Mouse (Mus musculus): ENCODE data around the gene Mdm1. TPM values are rescaled to one million over a fixed set of nuclear protein-coding genes. Genes with fewer than 3 reads are reported as not detected.

Gene Mdm1
- 26.7 and 27.1 TPM in 2 replicates for polyA plus RNA-seq (2015; fragmentation: Nextera tagmentation; extraction: Ambion mirVana)

- no peaks in the 10 kb centered on the region for H3K9me3 ChIP-seq (ENCODE audit: low read length)
- H3K27me3 ChIP-seq (ENCODE audit: insufficient read depth, low read length) = 0 out of 2 replicates have a peak, but pooled peaks cover 5% of the 10 kb centered on the region
- ATAC-seq (ENCODE audit: low FRiP score, low TSS enrichment) = peak; percentile 100
- peak within 1 kb of the TSS; percentile 82 for H3K4me3 ChIP-seq (ENCODE audit: low read length)
- peak within 1 kb of the TSS; percentile 73 for H3K9ac ChIP-seq (replicated peaks; ENCODE audit: low read length)
- 5% methylated on average over 47 of the region's 47 CpGs for WGBS
- H3K27ac ChIP-seq (ENCODE audit: low read length) = no peak within 1 kb of the TSS
- peaks cover 9% of the 10 kb centered on the region for H3K4me1 ChIP-seq (ENCODE audit: insufficient read depth, low read length)
- peak within 1 kb of the TSS; percentile 78 for H3K4me2 ChIP-seq (replicated peaks; ENCODE audit: low read depth, low read length)
- H3K36me3 ChIP-seq (ENCODE audit: insufficient read depth, low read length) = no peaks in the 10 kb centered on the region
These were observed at the start of gene Mdm1 for GRCm38 (mm10) chr10:118141018-118141883. Gene Mdm1 (plus strand): TSS chr10:118141811.

- 78% methylated on average over 6 of the region's 6 CpGs for WGBS
These were observed 48.9 kb upstream of the Mdm1 start for GRCm38 (mm10) chr10:118092745-118093144.

GRCm38 (mm10) chr10:118093728-118094127 lies 47.9 kb upstream of the Mdm1 start:
- 24% methylated on average over 9 of the region's 9 CpGs for WGBS
- Histone ChIP-seq H3K4me1 (ENCODE audit: insufficient read depth, low read length) (0 out of 2 replicates have a peak, but pooled peaks cover 5% of the 10 kb centered on the region), H3K27me3 (ENCODE audit: insufficient read depth, low read length) (no peaks in the 10 kb centered on the region), H3K4me2 (replicated peaks; ENCODE audit: low read depth, low read length) (0 out of 2 replicates have a peak overlapping the region, but pooled peaks have one; percentile 8), H3K4me3 (ENCODE audit: low read length) (no peak overlapping the region), H3K36me3 (ENCODE audit: insufficient read depth, low read length) (no peaks in the 10 kb centered on the region), H3K9me3 (ENCODE audit: low read length) (no peaks in the 10 kb centered on the region), H3K9ac (replicated peaks; ENCODE audit: low read length) (no peak overlapping the region), H3K27ac (ENCODE audit: low read length) (no peak overlapping the region)
- ATAC-seq (ENCODE audit: low FRiP score, low TSS enrichment) = no peak

More at GRCm38 (mm10) chr10:118092745-118093144, 48.9 kb upstream of the Mdm1 start:
- H3K4me2 ChIP-seq (replicated peaks; ENCODE audit: low read depth, low read length) = no peak overlapping the region
- no peaks in the 10 kb centered on the region for H3K9me3 ChIP-seq (ENCODE audit: low read length)
- no peaks in the 10 kb centered on the region for H3K36me3 ChIP-seq (ENCODE audit: insufficient read depth, low read length)
- H3K4me3 ChIP-seq (ENCODE audit: low read length) = no peak overlapping the region
- H3K27me3 ChIP-seq (ENCODE audit: insufficient read depth, low read length) = no peaks in the 10 kb centered on the region
- 0 out of 2 replicates have a peak, but pooled peaks cover 5% of the 10 kb centered on the region for H3K4me1 ChIP-seq (ENCODE audit: insufficient read depth, low read length)
- ATAC-seq (ENCODE audit: low FRiP score, low TSS enrichment) = no peak
- no peak overlapping the region for H3K9ac ChIP-seq (replicated peaks; ENCODE audit: low read length)
- H3K27ac ChIP-seq (ENCODE audit: low read length) = no peak overlapping the region

- H3K4me2 ChIP-seq (replicated peaks; ENCODE audit: low read depth, low read length) = no peak overlapping the region
- no peak for ATAC-seq (ENCODE audit: low FRiP score, low TSS enrichment)
These were observed 46.8 kb upstream of the Mdm1 start for GRCm38 (mm10) chr10:118094853-118095252.

GRCm38 (mm10) chr10:118096223-118096622 lies 45.4 kb upstream of the Mdm1 start:
- H3K4me2 ChIP-seq (replicated peaks; ENCODE audit: low read depth, low read length) = no peak overlapping the region
- no peak overlapping the region for H3K4me3 ChIP-seq (ENCODE audit: low read length)
- no peaks in the 10 kb centered on the region for H3K27me3 ChIP-seq (ENCODE audit: insufficient read depth, low read length)
- 0 out of 2 replicates have a peak, but pooled peaks cover 5% of the 10 kb centered on the region for H3K4me1 ChIP-seq (ENCODE audit: insufficient read depth, low read length)
- H3K27ac ChIP-seq (ENCODE audit: low read length) = no peak overlapping the region
- H3K36me3 ChIP-seq (ENCODE audit: insufficient read depth, low read length) = no peaks in the 10 kb centered on the region
- WGBS = 69% methylated on average over 6 of the region's 6 CpGs
- no peak for ATAC-seq (ENCODE audit: low FRiP score, low TSS enrichment)
- no peak overlapping the region for H3K9ac ChIP-seq (replicated peaks; ENCODE audit: low read length)
- H3K9me3 ChIP-seq (ENCODE audit: low read length) = no peaks in the 10 kb centered on the region

More at GRCm38 (mm10) chr10:118094853-118095252, 46.8 kb upstream of the Mdm1 start:
- no peak overlapping the region for H3K4me3 ChIP-seq (ENCODE audit: low read length)
- H3K9ac ChIP-seq (replicated peaks; ENCODE audit: low read length) = no peak overlapping the region
- H3K27ac ChIP-seq (ENCODE audit: low read length) = no peak overlapping the region
- H3K27me3 ChIP-seq (ENCODE audit: insufficient read depth, low read length) = no peaks in the 10 kb centered on the region
- no peaks in the 10 kb centered on the region for H3K9me3 ChIP-seq (ENCODE audit: low read length)
- 84% methylated on average over 4 of the region's 4 CpGs for WGBS
- 0 out of 2 replicates have a peak, but pooled peaks cover 5% of the 10 kb centered on the region for H3K4me1 ChIP-seq (ENCODE audit: insufficient read depth, low read length)
- no peaks in the 10 kb centered on the region for H3K36me3 ChIP-seq (ENCODE audit: insufficient read depth, low read length)

- Histone ChIP-seq H3K4me3 (ENCODE audit: low read length) (no peak overlapping the region), H3K27ac (ENCODE audit: low read length) (no peak overlapping the region), H3K27me3 (ENCODE audit: insufficient read depth, low read length) (no peaks in the 10 kb centered on the region), H3K36me3 (ENCODE audit: insufficient read depth, low read length) (no peaks in the 10 kb centered on the region), H3K4me1 (ENCODE audit: insufficient read depth, low read length) (0 out of 2 replicates have a peak, but pooled peaks cover 5% of the 10 kb centered on the region), H3K9ac (replicated peaks; ENCODE audit: low read length) (no peak overlapping the region), H3K4me2 (replicated peaks; ENCODE audit: low read depth, low read length) (no peak overlapping the region), H3K9me3 (ENCODE audit: low read length) (no peaks in the 10 kb centered on the region)
- 41% methylated on average over 3 of the region's 3 CpGs for WGBS
- ATAC-seq (ENCODE audit: low FRiP score, low TSS enrichment) = no peak
These were observed 43.7 kb upstream of the Mdm1 start for GRCm38 (mm10) chr10:118097898-118098297.

GRCm38 (mm10) chr10:118100570-118100969 lies 41.0 kb upstream of the Mdm1 start:
- Histone ChIP-seq H3K9me3 (ENCODE audit: low read length) (no peaks in the 10 kb centered on the region), H3K4me1 (ENCODE audit: insufficient read depth, low read length) (0 out of 2 replicates have a peak, but pooled peaks cover 3% of the 10 kb centered on the region)
- WGBS = 81% methylated on average over 5 of the region's 5 CpGs

GRCm38 (mm10) chr10:118101056-118101455 lies 40.6 kb upstream of the Mdm1 start:
- Histone ChIP-seq H3K4me3 (ENCODE audit: low read length) (no peak overlapping the region), H3K36me3 (ENCODE audit: insufficient read depth, low read length) (no peaks in the 10 kb centered on the region), H3K4me2 (replicated peaks; ENCODE audit: low read depth, low read length) (no peak overlapping the region), H3K27me3 (ENCODE audit: insufficient read depth, low read length) (peaks cover 6% of the 10 kb centered on the region; the same call in 1 of the 2 replicates), H3K9ac (replicated peaks; ENCODE audit: low read length) (no peak overlapping the region), H3K4me1 (ENCODE audit: insufficient read depth, low read length) (0 out of 2 replicates have a peak, but pooled peaks cover 3% of the 10 kb centered on the region), H3K9me3 (ENCODE audit: low read length) (no peaks in the 10 kb centered on the region), H3K27ac (ENCODE audit: low read length) (no peak overlapping the region)
- no peak for ATAC-seq (ENCODE audit: low FRiP score, low TSS enrichment)
- 88% methylated on average over 2 of the region's 2 CpGs for WGBS

More at GRCm38 (mm10) chr10:118100570-118100969, 41.0 kb upstream of the Mdm1 start:
- Histone ChIP-seq H3K36me3 (ENCODE audit: insufficient read depth, low read length) (no peaks in the 10 kb centered on the region), H3K27me3 (ENCODE audit: insufficient read depth, low read length) (peaks cover 2% of the 10 kb centered on the region; the same call in 1 of the 2 replicates), H3K4me2 (replicated peaks; ENCODE audit: low read depth, low read length) (no peak overlapping the region), H3K27ac (ENCODE audit: low read length) (no peak overlapping the region), H3K9ac (replicated peaks; ENCODE audit: low read length) (no peak overlapping the region), H3K4me3 (ENCODE audit: low read length) (no peak overlapping the region)
- no peak for ATAC-seq (ENCODE audit: low FRiP score, low TSS enrichment)

- peak overlapping the region; percentile 49 for H3K4me3 ChIP-seq (ENCODE audit: low read length)
- H3K27me3 ChIP-seq (ENCODE audit: insufficient read depth, low read length) = peaks cover 14% of the 10 kb centered on the region
- peak; percentile 97 for ATAC-seq (ENCODE audit: low FRiP score, low TSS enrichment)
- 1% methylated on average over 20 of the region's 20 CpGs for WGBS
- H3K27ac ChIP-seq (ENCODE audit: low read length) = peak overlapping the region; percentile 25; the same call in 1 of the 2 replicates
- H3K36me3 ChIP-seq (ENCODE audit: insufficient read depth, low read length) = no peaks in the 10 kb centered on the region
- H3K4me2 ChIP-seq (replicated peaks; ENCODE audit: low read depth, low read length) = peak overlapping the region; percentile 55
- 0 out of 2 replicates have a peak, but pooled peaks cover 3% of the 10 kb centered on the region for H3K4me1 ChIP-seq (ENCODE audit: insufficient read depth, low read length)
- no peaks in the 10 kb centered on the region for H3K9me3 ChIP-seq (ENCODE audit: low read length)
- peak overlapping the region; percentile 57 for H3K9ac ChIP-seq (replicated peaks; ENCODE audit: low read length)
These were observed 38.5 kb upstream of the Mdm1 start for GRCm38 (mm10) chr10:118103020-118103666.
